Mouse (Mus musculus) erythroblast, adult 5-6 weeks (primary cell): ENCODE results near the gene Slc38a2. TPM values are rescaled to one million over a fixed set of nuclear protein-coding genes. Genes with fewer than 3 reads are reported as not detected.

ENCODE experiments used
- ATAC-seq: replicated peaks from 2 replicates; pipeline ENCODE4 v1.8.0; 2016; ENCODE audit warnings: moderate number of reproducible peaks, mild to moderate bottlenecking, moderate TSS enrichment, inconsistent platforms; ENCODE audit not compliant: poor library complexity, low FRiP score, severe bottlenecking
- total RNA-seq, 2 experiments: library from RNA; stranded (forward) in 1 of 2; stranded (reverse) in 1 of 2; fragments of 150-400 nt in 1 of 2; fragments of 200-764, 138-1000 nt in 1 of 2; gene quantifications; 2 replicates each; pipeline versions ENCODE4 v1.2.3 to v1.2.4; 2015 to 2017; ENCODE audit warnings: low replicate concordance in 2 of 2

Gene Slc38a2
- total RNA-seq, 2 experiments from 2014 or later = 29.1 to 34.4 TPM

GRCm38 (mm10) chr15:96678871-96679773, 20.4 kb downstream of the Slc38a2 start:
- ATAC-seq = no peak

GRCm38 (mm10) chr15:96676518-96676917, 23.0 kb downstream of the Slc38a2 start:
- no peak for ATAC-seq

GRCm38 (mm10) chr15:96675744-96676143, 23.8 kb downstream of the Slc38a2 start:
- no peak for ATAC-seq

GRCm38 (mm10) chr15:96675055-96675454, 24.5 kb downstream of the Slc38a2 start:
- no peak for ATAC-seq

GRCm38 (mm10) chr15:96674089-96674488, 25.4 kb downstream of the Slc38a2 start:
- ATAC-seq = no peak

GRCm38 (mm10) chr15:96669721-96670120, 29.8 kb downstream of the Slc38a2 start:
- ATAC-seq = no peak

- peak; percentile 89 for ATAC-seq
Measured at GRCm38 (mm10) chr15:96666663-96667062, 32.9 kb downstream of the Slc38a2 start.

- peak; percentile 82 for ATAC-seq
Measured at GRCm38 (mm10) chr15:96665889-96666288, 33.6 kb downstream of the Slc38a2 start.

- peak; percentile 52; the same call in 1 of the 2 replicates for ATAC-seq
Measured at GRCm38 (mm10) chr15:96660590-96661141, 38.9 kb downstream of the Slc38a2 start.

- ATAC-seq = no peak
Measured at GRCm38 (mm10) chr15:96658275-96658602, 41.3 kb downstream of the Slc38a2 start.

GRCm38 (mm10) chr15:96657576-96658274, 41.8 kb downstream of the Slc38a2 start:
- no peak for ATAC-seq

GRCm38 (mm10) chr15:96655514-96655913, 44.0 kb downstream of the Slc38a2 start:
- ATAC-seq = no peak

- no peak for ATAC-seq
Measured at GRCm38 (mm10) chr15:96654714-96655113, 44.8 kb downstream of the Slc38a2 start.

- ATAC-seq = no peak
Measured at GRCm38 (mm10) chr15:96653011-96653410, 46.5 kb downstream of the Slc38a2 start.

GRCm38 (mm10) chr15:96652531-96652930, 47.0 kb downstream of the Slc38a2 start:
- ATAC-seq = no peak

GRCm38 (mm10) chr15:96647376-96647775, 52.2 kb downstream of the Slc38a2 start:
- ATAC-seq = no peak

- no peak for ATAC-seq
Measured at GRCm38 (mm10) chr15:96642436-96643405, 56.8 kb downstream of the Slc38a2 start, which contains the start of gene Slc38a1. TSS of gene Slc38a1 (minus strand) at chr15:96642913.

- 0 out of 2 replicates have a peak, but pooled peaks have one; percentile 28 for ATAC-seq
Measured at GRCm38 (mm10) chr15:96641821-96642435, 57.6 kb downstream of the Slc38a2 start.
